21 mouse cellular contexts compared by ENCODE assay signal in the genomic region with DNA sequence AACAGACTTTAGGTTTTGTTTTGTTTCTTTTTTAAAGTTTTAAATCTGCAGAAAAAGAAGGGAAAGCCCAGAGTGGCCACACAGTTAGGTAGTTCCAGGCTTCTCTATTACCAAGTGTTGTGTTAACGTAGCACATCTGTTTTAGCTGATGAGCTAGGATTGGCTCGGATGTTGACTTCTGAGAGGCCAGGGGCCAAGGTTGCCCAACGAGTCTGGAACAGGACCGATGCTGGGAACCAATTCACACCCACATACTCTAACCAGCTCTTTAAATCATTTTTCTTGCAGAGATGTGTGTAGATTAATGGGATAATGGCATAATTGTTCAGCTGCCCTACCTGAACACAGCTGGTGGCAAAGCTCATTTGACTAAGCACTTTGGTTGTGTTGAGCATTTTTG. TPM values are rescaled to one million over a fixed set of nuclear protein-coding genes. Genes with fewer than 3 reads are reported as not detected.
DNase-seq lines count a peak whose midpoint lies in the region; ATAC-seq and TF ChIP-seq lines count a peak whose summit lies in the region.
"Had no signal": no experiment of that assay in that cellular context is flagged by ENCODE, and none has a peak within 500 bp of the region (broad histone marks: within the 10 kb centered on the region; RNA-seq: fewer than 3 reads in every experiment).

No protein-coding gene starts in this region.

- H3K4me1 ChIP-seq in lung, adult 2 months (ENCODE audit: control insufficient read depth, insufficient read depth, low read length) = peaks cover 7% of the 10 kb centered on the region
- H3K4me1 ChIP-seq in lung, postnatal 0 days (ENCODE audit: insufficient read depth, low read depth, low read length) = peaks cover 18% of the 10 kb centered on the region; the same call in 1 of the 2 replicates

- H3K36me3 ChIP-seq in lung, postnatal 0 days (ENCODE audit: insufficient read depth, low read length) = no peaks in the 10 kb centered on the region
- H3K36me3 ChIP-seq: embryonic facial prominence, embryonic 13.5 days; embryonic facial prominence, embryonic 15.5 days; forebrain, embryonic 15.5 days had no signal

- no peak overlapping the region for H3K27ac ChIP-seq in lung, postnatal 0 days (ENCODE audit: low read length)
- H3K27ac ChIP-seq: embryonic facial prominence, embryonic 13.5 days; embryonic facial prominence, embryonic 15.5 days; forebrain, embryonic 13.5 days; forebrain, embryonic 15.5 days had no signal

- TF ChIP-seq CTCF in lung, adult 2 months (IDR thresholded peaks at IDR 0.05; ENCODE audit: insufficient read depth, low read length) = no peak
- no peak for TF ChIP-seq CTCF in lung, postnatal 0 days (IDR thresholded peaks at IDR 0.05)

- TF ChIP-seq POLR2A in lung, adult 2 months (IDR thresholded peaks at IDR 0.05; ENCODE audit: borderline replicate concordance, extremely low read depth, low read depth, low read length) = no peak

- 0 out of 2 replicates have a peak, but pooled peaks have one; percentile 25 for TF ChIP-seq EP300 in lung, postnatal 0 days (IDR thresholded peaks at IDR 0.05)

- WGBS in lung, adult 2 months = 78% methylated on average over 4 of the region's 4 CpGs
- 51% methylated on average over 4 of the region's 4 CpGs for WGBS in lung, postnatal 0 days

- no peaks in the 10 kb centered on the region for H3K27me3 ChIP-seq in lung, postnatal 0 days (replicated peaks; ENCODE audit: insufficient read depth, low read length)
- H3K27me3 ChIP-seq: embryonic facial prominence, embryonic 15.5 days had no signal

- H3K9me3 ChIP-seq in lung, postnatal 0 days (ENCODE audit: low read length) = no peaks in the 10 kb centered on the region
- H3K9me3 ChIP-seq: embryonic facial prominence, embryonic 13.5 days; embryonic facial prominence, embryonic 15.5 days; forebrain, embryonic 13.5 days; forebrain, embryonic 15.5 days had no signal

- no peak overlapping the region for H3K4me3 ChIP-seq in lung, adult 2 months (replicated peaks; ENCODE audit: extremely low read depth, low read depth, low read length)
- H3K4me3 ChIP-seq in lung, postnatal 0 days (ENCODE audit: low read depth, low read length) = no peak overlapping the region
- H3K4me3 ChIP-seq: embryonic facial prominence, embryonic 13.5 days; erythroblast, embryonic 14.5 days; forebrain, embryonic 13.5 days; forebrain, embryonic 15.5 days had no signal

- no peak overlapping the region for H3K9ac ChIP-seq in lung, postnatal 0 days (replicated peaks; ENCODE audit: low read depth)
- H3K9ac ChIP-seq: embryonic facial prominence, embryonic 15.5 days; forebrain, embryonic 13.5 days; forebrain, embryonic 15.5 days had no signal

- peak; percentile 12 for DNase-seq in lung, adult 2 months
- DNase-seq in lung, postnatal 14 days = no peak
- DNase-seq in lung, postnatal 0 days (ENCODE audit: low spot score) = peak; percentile 63
- peak; percentile 48 for DNase-seq in lung, postnatal 25 days (ENCODE audit: low spot score)
- DNase-seq in kidney, postnatal 4 days = no peak
- no peak for DNase-seq in urinary bladder, adult 2 months (ENCODE audit: low spot score)
- no peak for DNase-seq in urinary bladder, postnatal 25 days (ENCODE audit: low spot score)
- DNase-seq: adrenal gland, adult 2 months; adrenal gland, postnatal 10 days; adrenal gland, postnatal 25 days; cerebellum, adult 11 months; cerebellum, adult 18-20 months; cerebellum, adult 8-10 months; cerebellum, adult 9-11 months; cerebellum, postnatal 36 days; embryo, embryonic 11 days had no signal

- no peak for ATAC-seq in lung, postnatal 0 days
- ATAC-seq: forebrain, embryonic 13.5 days; forebrain, embryonic 15.5 days had no signal

- H3K4me2 ChIP-seq in lung, postnatal 0 days (replicated peaks; ENCODE audit: low read depth, low read length) = no peak overlapping the region
- H3K4me2 ChIP-seq: embryonic facial prominence, embryonic 15.5 days; forebrain, embryonic 13.5 days; forebrain, embryonic 15.5 days had no signal

RNA-seq across cellular contexts. Expression of gene Myo10, which starts 1.8 kb away (rescaled TPM):
- 81.3 and 82.7 TPM in 2 replicates for polyA plus RNA-seq in lung, adult 2 months (2012; rRNA removed)
- 17.3 and 20.2 TPM in 2 replicates for polyA plus RNA-seq in lung, postnatal 0 days (2015; fragmentation: Nextera tagmentation; extraction: Ambion mirVana)
- polyA plus RNA-seq in urinary bladder, adult 2 months (2012; rRNA removed) = 24.8 and 26.0 TPM in 2 replicates

Comparison
In these comparisons a context has a peak if more than half of its experiments do, and no peak if none do; other contexts are left out.
1. DNase-seq: peak in lung, adult 2 months (single experiment), lung, postnatal 0 days (single experiment) and lung, postnatal 25 days (single experiment); none in lung, postnatal 14 days (single experiment), kidney, postnatal 4 days (0 of 2), urinary bladder, adult 2 months (single experiment) and urinary bladder, postnatal 25 days (single experiment).